Mouse (Mus musculus) erythroblast, embryonic 14.5 days (primary cell): ENCODE results near the gene Gm49369. TPM values are rescaled to one million over a fixed set of nuclear protein-coding genes. Genes with fewer than 3 reads are reported as not detected.
"Not testable (repeated sequence)": the region's sequence is repeated elsewhere in the genome, so short reads cannot be mapped to it uniquely, and the experiment has no call there.

ENCODE experiments used
- H3K27me3 ChIP-seq: 2 replicates; pipeline ENCODE4 v1.6.1; 2012; ENCODE audit warnings: inconsistent platforms; ENCODE audit not compliant: control insufficient read depth
- H3K36me3 ChIP-seq: 2 replicates; pipeline ENCODE4 v1.6.1; 2012; ENCODE audit warnings: mild to moderate bottlenecking, inconsistent platforms; ENCODE audit not compliant: control insufficient read depth
- H3K4me1 ChIP-seq: 2 replicates; pipeline ENCODE4 v1.6.1; 2012; ENCODE audit warnings: inconsistent platforms; ENCODE audit not compliant: control insufficient read depth
- H3K4me3 ChIP-seq: replicated peaks from 2 replicates; pipeline ENCODE3; 2012; ENCODE audit warnings: moderate library complexity, mild to moderate bottlenecking, inconsistent platforms
- H3K9me3 ChIP-seq: 2 replicates; pipeline ENCODE4 v1.6.1; 2012; ENCODE audit warnings: low read length, inconsistent platforms, mixed read lengths; ENCODE audit not compliant: control insufficient read depth
- GATA1 ChIP-seq: IDR thresholded peaks from 2 replicates; pipeline ENCODE4 v1.6.1; 2012; ENCODE audit warnings: low read length, inconsistent platforms, mixed read lengths
- TAL1 ChIP-seq: IDR thresholded peaks from 3 replicates; pipeline ENCODE4 v1.6.1; 2012; ENCODE audit warnings: low read length, inconsistent platforms, mixed read lengths
- polyA plus RNA-seq: library from polyadenylated mRNA; stranded (reverse); fragments of >175 nt; gene quantifications from 2 replicates; pipeline ENCODE4 v1.2.3, GENCODE M21; 2012

The Gm49369 gene
- polyA plus RNA-seq, 1 experiment, result 19.8 TPM

DNA sequence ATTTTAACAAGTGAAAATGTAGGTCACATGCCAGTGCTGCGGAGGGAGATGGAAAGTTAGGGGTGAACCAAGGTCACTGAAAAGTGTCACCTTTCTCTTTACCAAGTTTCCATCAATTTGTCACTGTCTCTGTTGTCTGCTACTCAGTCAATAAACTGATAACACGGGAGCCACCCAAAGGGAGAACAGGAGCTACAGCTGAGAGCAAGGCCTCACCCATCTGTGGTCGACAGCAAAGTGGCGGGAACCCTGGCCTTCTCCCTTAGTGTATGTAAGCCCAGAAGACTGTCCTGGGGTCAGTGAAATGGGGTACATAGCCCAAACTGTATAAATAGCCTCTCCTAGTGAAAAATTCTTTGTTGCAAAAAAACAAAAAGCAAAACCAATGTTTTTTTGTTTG is 34.9 kb downstream of the Gm49369 start:
- TF ChIP-seq GATA1 (no peak), TAL1 (no peak)
- peaks cover 52% of the 10 kb centered on the region for H3K4me1 ChIP-seq

DNA sequence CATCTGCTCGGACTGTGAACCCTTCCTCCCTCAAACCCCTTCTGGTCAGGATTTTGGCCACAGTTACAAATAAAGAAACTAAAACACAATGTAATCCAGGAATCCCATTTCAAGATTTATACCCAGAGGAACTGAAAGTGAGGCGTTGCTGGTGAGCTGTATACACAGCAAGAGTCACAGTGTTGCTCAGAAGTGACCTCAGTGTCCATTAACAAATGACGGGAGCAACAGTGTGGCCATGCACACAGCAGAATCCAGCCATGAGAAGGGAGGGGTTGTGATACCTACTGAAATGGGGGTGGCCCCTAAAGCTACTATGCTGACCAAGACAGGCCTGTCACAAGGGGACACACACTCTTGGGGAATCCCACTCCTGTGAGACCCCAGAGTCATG is 40.2 kb downstream of the Gm49369 start:
- no peaks in the 10 kb centered on the region for H3K9me3 ChIP-seq
- no peaks in the 10 kb centered on the region for H3K36me3 ChIP-seq
- H3K4me1 ChIP-seq, result peaks cover 16% of the 10 kb centered on the region
- TF ChIP-seq GATA1, result no peak
- H3K27me3 ChIP-seq, result no peaks in the 10 kb centered on the region
- H3K4me3 ChIP-seq, result no peak overlapping the region

More for the DNA sequence above, 34.9 kb downstream of the Gm49369 start:
- Histone ChIP-seq H3K36me3 (no peaks in the 10 kb centered on the region), H3K9me3 (no peaks in the 10 kb centered on the region), H3K27me3 (no peaks in the 10 kb centered on the region), H3K4me3 (no peak overlapping the region)

DNA sequence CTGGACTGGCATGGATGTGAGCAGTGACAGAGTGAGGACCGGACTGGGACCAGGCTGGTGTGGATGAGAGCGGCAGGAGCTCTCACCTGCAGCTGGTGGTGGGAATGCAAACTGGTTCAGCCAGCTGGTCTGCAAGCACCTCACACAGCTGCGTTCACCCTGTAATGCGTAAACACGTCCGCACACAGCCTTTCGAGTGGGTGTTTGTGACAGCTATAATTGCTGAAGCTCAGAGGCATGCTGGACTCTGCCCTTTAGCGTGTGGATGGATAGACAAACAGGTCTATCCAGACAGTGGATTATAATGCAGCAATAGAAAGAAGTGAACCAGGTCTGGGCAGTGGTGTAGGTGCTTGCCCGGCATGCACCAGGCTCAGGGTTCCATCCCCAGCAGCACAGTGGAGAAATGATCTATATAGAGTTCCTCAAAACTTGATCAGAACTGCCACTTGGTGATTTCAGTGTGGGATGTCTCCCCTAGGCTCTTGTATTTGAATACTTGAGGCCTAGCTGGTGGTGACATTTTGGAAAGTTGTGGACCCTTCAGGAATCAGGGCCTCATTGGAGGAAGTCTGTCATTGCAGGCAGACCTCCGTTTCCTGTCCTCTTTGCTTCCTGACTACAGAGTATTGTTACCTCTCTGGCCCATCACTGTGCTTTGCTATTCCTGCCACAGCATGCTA is 40.8 kb downstream of the Gm49369 start:
- H3K4me1 ChIP-seq, result peaks cover 12% of the 10 kb centered on the region
- TF ChIP-seq GATA1, result no peak
- TF ChIP-seq TAL1, result no peak
- H3K36me3 ChIP-seq, result no peaks in the 10 kb centered on the region

DNA sequence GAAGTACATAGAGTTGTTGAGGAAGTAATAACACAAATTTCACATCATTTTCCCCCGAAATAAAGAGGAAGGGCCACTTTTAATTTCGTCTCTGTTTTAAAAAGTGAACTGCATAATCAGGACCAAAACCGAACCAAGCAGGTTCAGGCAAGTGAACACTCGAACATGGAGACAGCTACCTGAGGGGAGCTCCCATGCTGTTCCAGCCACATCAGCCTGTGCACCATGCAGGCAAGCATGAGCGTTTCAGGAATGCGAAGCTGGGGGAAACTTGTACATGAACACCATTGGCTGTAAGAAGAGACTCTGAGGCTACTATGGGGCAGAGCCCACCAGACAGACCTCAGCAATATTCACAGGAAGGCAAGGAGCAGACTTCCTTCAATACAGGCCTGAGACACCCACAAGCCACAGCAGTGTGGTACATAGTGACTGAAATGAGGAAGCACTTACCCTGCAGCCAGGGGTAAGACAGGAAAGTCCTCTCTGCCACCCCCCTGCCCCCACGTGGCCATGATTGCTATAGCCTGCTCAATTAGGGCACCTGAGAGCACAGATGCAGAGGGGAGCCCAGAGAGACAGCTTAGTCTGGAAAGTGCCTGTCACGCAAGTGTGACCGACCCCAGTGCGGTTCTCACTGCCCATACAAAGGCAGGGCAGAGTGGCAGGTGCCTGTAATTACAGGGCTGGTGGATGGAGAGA is 42.0 kb downstream of the Gm49369 start:
- H3K36me3 ChIP-seq, result no peaks in the 10 kb centered on the region
- no peaks in the 10 kb centered on the region for H3K9me3 ChIP-seq
- no peak overlapping the region for H3K4me3 ChIP-seq
- TF ChIP-seq GATA1 (no peak), TAL1 (no peak)
- peaks cover 7% of the 10 kb centered on the region for H3K4me1 ChIP-seq
- H3K27me3 ChIP-seq, result no peaks in the 10 kb centered on the region

More for the DNA sequence above, 40.8 kb downstream of the Gm49369 start:
- no peaks in the 10 kb centered on the region for H3K9me3 ChIP-seq
- H3K4me3 ChIP-seq, result no peak overlapping the region
- H3K27me3 ChIP-seq, result no peaks in the 10 kb centered on the region

DNA sequence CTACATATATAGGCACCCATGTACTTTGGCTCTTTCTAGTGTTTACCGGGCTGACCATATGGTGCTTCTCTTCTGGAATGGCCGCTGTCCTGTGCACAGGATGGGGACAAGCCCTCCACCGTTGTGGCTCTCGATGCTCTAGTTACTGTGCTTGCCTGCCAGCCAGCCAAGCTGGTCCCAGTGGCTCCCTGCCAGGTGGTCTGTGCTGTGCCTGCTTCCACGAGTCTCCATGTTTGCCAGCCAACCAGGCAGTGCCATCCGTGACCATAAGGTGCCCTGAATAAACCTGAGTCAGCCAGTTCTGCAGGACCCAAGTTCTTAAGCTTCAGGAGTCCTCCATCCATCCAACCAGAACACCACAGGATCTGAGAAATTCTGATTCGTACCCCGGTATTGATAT is 47.3 kb downstream of the Gm49369 start:
- Histone ChIP-seq H3K36me3 (no peaks in the 10 kb centered on the region), H3K9me3 (no peaks in the 10 kb centered on the region), H3K4me3 (no peak overlapping the region), H3K27me3 (no peaks in the 10 kb centered on the region), H3K4me1 (peaks cover 30% of the 10 kb centered on the region)
- TF ChIP-seq TAL1 (no peak), GATA1 (no peak)

DNA sequence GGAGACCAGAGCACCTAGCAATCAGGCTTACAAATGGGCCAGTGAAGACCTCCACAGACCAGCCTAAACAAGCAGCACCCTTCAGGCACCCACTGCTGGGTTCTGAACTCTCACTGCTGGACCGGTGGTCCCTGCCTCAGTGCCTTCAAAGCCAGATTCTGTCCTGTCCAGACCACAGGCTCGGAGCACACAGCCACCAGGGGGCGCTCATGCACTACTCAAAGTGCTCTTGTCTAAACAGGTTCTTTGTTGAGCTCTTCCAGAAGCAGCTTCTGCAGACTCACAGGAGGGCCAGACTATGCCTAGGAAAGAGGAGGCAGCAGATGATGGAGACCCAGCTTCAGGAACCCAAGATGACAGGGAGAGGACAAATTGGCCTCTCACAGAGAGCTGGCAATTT is 48.2 kb downstream of the Gm49369 start:
- Histone ChIP-seq H3K9me3 (no peaks in the 10 kb centered on the region), H3K36me3 (no peaks in the 10 kb centered on the region), H3K4me3 (no peak overlapping the region), H3K27me3 (no peaks in the 10 kb centered on the region), H3K4me1 (peaks cover 32% of the 10 kb centered on the region)
- TF ChIP-seq GATA1 (no peak), TAL1 (no peak)

DNA sequence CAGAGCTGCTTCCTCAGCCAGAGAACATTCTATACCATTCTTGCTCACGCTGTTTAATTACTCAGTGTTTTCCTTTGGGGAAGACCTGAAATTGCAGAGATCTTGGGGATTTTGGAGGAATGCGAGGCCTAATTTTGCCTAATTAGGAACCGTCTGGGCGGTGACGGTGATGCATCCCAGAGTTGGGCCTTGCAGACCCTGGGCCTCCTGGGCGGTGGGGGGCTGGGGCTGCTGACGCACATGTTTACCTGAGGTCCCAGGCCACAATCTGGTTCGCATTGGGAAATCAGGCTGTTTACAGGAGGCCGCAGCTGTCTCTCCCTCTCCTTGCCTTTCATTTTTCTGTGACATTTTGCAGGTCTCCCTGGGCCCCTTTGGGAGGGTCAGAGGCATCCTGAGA is 49.7 kb downstream of the Gm49369 start:
- H3K27me3 ChIP-seq, H3K4me3 ChIP-seq, H3K36me3 ChIP-seq, H3K9me3 ChIP-seq: not testable (repeated sequence)
- H3K4me1 ChIP-seq, result peaks cover 32% of the 10 kb centered on the region

DNA sequence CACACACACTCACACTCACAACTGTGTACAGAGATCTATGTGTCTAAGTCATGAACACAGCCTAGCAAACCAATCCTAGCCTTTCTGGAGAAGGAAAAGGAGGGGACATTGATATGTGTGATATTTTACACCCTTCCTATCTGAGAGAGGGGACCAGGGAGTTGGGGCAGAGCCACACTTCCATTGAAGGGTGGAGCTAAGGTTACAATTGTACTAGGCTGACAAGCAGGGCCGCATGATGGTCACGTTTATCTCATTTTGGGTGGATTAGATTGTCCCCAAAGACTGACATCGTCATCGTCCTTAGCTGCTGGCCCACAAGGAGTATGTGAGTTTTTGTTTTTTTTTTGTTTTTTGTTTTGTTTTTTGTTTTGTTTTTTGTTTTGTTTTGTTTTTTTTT is 51.2 kb downstream of the Gm49369 start:
- Histone ChIP-seq H3K9me3 (no peaks in the 10 kb centered on the region), H3K27me3 (no peaks in the 10 kb centered on the region)
- TF ChIP-seq TAL1, result no peak
- no peak for TF ChIP-seq GATA1

DNA sequence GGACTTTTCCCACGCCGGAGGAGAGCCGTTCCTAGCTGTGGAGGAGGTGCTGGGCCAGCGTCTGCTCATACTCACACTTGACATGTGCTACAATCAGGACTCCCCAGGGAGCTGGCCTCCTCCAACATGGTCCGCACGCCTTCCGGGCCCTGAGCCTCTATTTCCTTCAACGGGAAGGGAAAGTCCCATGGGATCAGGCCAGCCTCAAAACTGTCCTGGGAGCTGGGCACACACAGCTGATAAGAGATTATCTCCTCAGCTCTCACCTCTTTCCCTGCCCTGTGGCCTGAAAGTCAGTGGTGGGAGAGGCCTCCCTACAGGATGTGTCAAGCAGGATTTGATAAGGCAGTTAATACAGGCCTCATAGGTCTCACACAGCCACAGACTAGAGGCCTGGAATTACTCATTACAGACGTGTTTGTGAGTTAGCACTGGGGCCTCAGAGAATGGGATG is 52.2 kb downstream of the Gm49369 start:
- TF ChIP-seq GATA1, result no peak
- no peak for TF ChIP-seq TAL1
- H3K27me3 ChIP-seq, result no peaks in the 10 kb centered on the region
- H3K4me1 ChIP-seq, result peaks cover 32% of the 10 kb centered on the region
- H3K9me3 ChIP-seq, result no peaks in the 10 kb centered on the region
- H3K36me3 ChIP-seq, result no peaks in the 10 kb centered on the region
- no peak overlapping the region for H3K4me3 ChIP-seq

More for the DNA sequence above, 51.2 kb downstream of the Gm49369 start:
- Histone ChIP-seq H3K36me3 (no peaks in the 10 kb centered on the region), H3K4me3 (no peak overlapping the region), H3K4me1 (peaks cover 32% of the 10 kb centered on the region)

DNA sequence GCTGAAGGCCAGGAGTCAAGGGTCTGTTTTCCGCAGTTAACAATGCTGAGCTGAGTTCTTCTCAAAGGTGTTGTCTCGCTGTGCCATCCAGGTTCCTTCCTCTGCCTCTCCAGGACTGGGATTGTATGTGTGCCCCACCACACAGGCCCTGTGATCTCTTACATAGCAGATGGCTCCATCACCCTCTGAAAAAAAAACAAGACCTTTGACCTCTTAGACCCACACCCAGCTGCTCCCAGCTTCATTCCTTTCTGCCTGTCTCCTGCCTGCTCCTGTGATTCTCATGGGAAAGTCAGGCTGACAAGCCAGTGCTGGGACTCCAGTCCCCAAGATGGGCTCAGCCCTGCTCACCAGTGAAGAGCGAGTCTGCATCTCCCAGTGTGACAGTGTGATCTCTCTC is 54.0 kb downstream of the Gm49369 start:
- no peaks in the 10 kb centered on the region for H3K27me3 ChIP-seq

More for the DNA sequence above, 54.0 kb downstream of the Gm49369 start:
- no peaks in the 10 kb centered on the region for H3K36me3 ChIP-seq
- peaks cover 22% of the 10 kb centered on the region for H3K4me1 ChIP-seq
- no peaks in the 10 kb centered on the region for H3K9me3 ChIP-seq
- TF ChIP-seq GATA1, result no peak
- TF ChIP-seq TAL1, result no peak
- H3K4me3 ChIP-seq, result no peak overlapping the region
